Mouse (Mus musculus) heart, embryonic 16.5 days (tissue): Measurements from ENCODE around the gene Amy2a2. TPM values are rescaled to one million over a fixed set of nuclear protein-coding genes. Genes with fewer than 3 reads are reported as not detected.
"Not testable (repeated sequence)": the region's sequence is repeated elsewhere in the genome, so short reads cannot be mapped to it uniquely, and the experiment has no call there.

ENCODE experiments used
- ATAC-seq: fragments of 200-750 bp; cut with Nextera tagmentation; replicated peaks from 2 replicates; pipeline ENCODE4 v1.8.0; 2017; ENCODE audit warnings: moderate number of reproducible peaks; ENCODE audit not compliant: insufficient read depth, low FRiP score; ENCODE audit errors: extremely low read depth
- H3K27ac ChIP-seq: fragments of 300-500 bp; sonication (generic); 2 replicates; pipeline ENCODE4 v1.5.1; 2014; ENCODE audit warnings: mild to moderate bottlenecking, low read length, control low read depth, moderate library complexity
- H3K27me3 ChIP-seq: fragments of 300-500 bp; sonication (generic); 2 replicates; pipeline ENCODE4 v1.6.1; 2014; ENCODE audit warnings: low read length, mixed read lengths; ENCODE audit not compliant: control insufficient read depth, insufficient read depth
- H3K36me3 ChIP-seq: fragments of 300-500 bp; sonication (generic); 2 replicates; pipeline ENCODE4 v1.6.1; 2014; ENCODE audit not compliant: control insufficient read depth, insufficient read depth
- H3K4me1 ChIP-seq: fragments of 300-500 bp; sonication (generic); 2 replicates; pipeline ENCODE4 v1.6.1; 2014; ENCODE audit warnings: low read length, mixed read lengths; ENCODE audit not compliant: control insufficient read depth, insufficient read depth
- H3K4me2 ChIP-seq: fragments of 300-500 bp; sonication (generic); 2 replicates; pipeline ENCODE4 v1.6.1; 2014; ENCODE audit warnings: low read depth, mild to moderate bottlenecking, control low read depth, low read length
- H3K4me3 ChIP-seq: fragments of 300-500 bp; sonication (generic); 2 replicates; pipeline ENCODE4 v1.5.1; 2014; ENCODE audit warnings: mild to moderate bottlenecking, control low read depth, low read length
- H3K9ac ChIP-seq: fragments of 300-500 bp; sonication (generic); 2 replicates; pipeline ENCODE4 v1.6.1; 2014; ENCODE audit warnings: low read length, control low read depth
- H3K9me3 ChIP-seq: fragments of 300-500 bp; sonication (generic); replicated peaks from 2 replicates; pipeline ENCODE4 v1.6.1; 2016; ENCODE audit warnings: low read length; ENCODE audit not compliant: control insufficient read depth
- WGBS: fragments of 180-500 bp; shearing (Covaris S2); extraction: QIAGEN DNeasy Blood & Tissue Kit; methylation state at CpG from one replicate; pipeline ENCODE4 v1.1.7; 2014; 5-methylcytosine and 5-hydroxymethylcytosine counted together
- polyA plus RNA-seq: library from polyadenylated mRNA; unstranded; fragments of >200 nt; fragmentation: Nextera tagmentation; extraction: Ambion mirVana; gene quantifications from 2 replicates; pipeline ENCODE4 v1.2.1, GENCODE M21; 2015

Amy2a2 gene
- polyA plus RNA-seq, result 0.51 TPM in 1 of 2 replicates, not detected in the other

DNA sequence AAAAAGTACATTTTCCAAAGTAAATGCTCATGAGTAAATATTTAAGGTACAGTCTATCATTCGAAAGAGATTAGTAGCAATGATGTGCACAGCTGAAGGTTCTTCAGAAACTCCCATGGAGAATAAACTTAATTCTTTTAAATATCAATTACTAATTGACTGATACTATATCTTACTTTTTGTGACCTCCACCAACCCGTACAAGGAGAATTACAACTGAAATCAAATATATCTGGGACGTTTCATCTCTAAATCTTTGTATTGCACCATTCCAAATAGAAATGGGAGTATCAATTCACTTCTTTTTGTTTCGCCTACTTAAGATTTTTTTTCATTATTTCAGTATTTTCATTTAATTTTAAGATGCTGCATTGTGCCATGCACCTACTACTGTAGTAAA lies at the start of gene Amy2a2:
Gene Amy2a2 (minus strand): TSS at position 101 of the 400 bp plus-strand sequence.
- H3K4me3 ChIP-seq, ATAC-seq, H3K27me3 ChIP-seq, H3K4me2 ChIP-seq, H3K27ac ChIP-seq, H3K4me1 ChIP-seq, H3K9me3 ChIP-seq, H3K9ac ChIP-seq, H3K36me3 ChIP-seq: not testable (repeated sequence)
- WGBS, result no CpG with 5 or more reads among the region's 4 CpGs

DNA sequence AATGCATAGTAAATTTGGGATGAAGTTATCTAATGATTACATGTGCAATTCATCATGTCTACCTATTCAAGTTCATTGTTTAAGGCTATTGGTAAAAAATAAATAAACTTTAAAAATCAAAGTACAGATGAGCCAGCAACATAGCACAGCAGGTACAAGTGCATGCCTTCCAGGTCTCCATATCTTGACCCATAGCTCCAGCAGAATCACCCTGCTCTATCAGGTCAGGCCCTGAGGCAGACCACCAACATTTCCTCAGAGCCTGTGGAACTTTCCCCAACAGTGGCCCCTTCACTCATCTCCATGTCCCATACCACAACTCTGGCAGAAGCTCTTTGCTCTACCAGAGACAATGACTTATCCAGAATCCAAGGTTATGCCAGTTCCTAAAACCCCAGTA lies 11.0 kb downstream of the Amy2a2 start:
- not testable (repeated sequence) for H3K36me3 ChIP-seq, H3K4me1 ChIP-seq, H3K9ac ChIP-seq, ATAC-seq, H3K4me3 ChIP-seq, H3K27me3 ChIP-seq, H3K27ac ChIP-seq, H3K9me3 ChIP-seq, H3K4me2 ChIP-seq

GRCm38 (mm10) chr3:113323952-113324351 lies 32.5 kb downstream of the Amy2a2 start, which contains the start of gene Amy2a3:
TSS of gene Amy2a3 (minus strand) at chr3:113324052.
- WGBS, result no CpG with 5 or more reads among the region's 4 CpGs

DNA sequence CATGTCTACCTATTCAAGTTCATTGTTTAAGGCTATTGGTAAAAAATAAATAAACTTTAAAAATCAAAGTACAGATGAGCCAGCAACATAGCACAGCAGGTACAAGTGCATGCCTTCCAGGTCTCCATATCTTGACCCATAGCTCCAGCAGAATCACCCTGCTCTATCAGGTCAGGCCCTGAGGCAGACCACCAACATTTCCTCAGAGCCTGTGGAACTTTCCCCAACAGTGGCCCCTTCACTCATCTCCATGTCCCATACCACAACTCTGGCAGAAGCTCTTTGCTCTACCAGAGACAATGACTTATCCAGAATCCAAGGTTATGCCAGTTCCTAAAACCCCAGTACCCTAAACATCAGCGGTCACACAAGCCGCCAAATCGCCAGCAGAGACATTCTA lies 43.5 kb downstream of the Amy2a2 start:
- not testable (repeated sequence) for H3K4me2 ChIP-seq, H3K36me3 ChIP-seq, H3K4me1 ChIP-seq, H3K9me3 ChIP-seq, H3K4me3 ChIP-seq, H3K27ac ChIP-seq, H3K27me3 ChIP-seq, H3K9ac ChIP-seq, ATAC-seq
- whole genome bisulfite sequencing, result no CpG with 5 or more reads among the region's 3 CpGs

More at GRCm38 (mm10) chr3:113323952-113324351, 32.5 kb downstream of the Amy2a2 start, which contains the start of gene Amy2a3:
- not testable (repeated sequence) for ATAC-seq, H3K4me1 ChIP-seq, H3K4me2 ChIP-seq, H3K4me3 ChIP-seq, H3K36me3 ChIP-seq, H3K27ac ChIP-seq, H3K27me3 ChIP-seq, H3K9ac ChIP-seq, H3K9me3 ChIP-seq

Other genes with a start within 250 kb of the Amy2a2 start
- 0.06 TPM in 1 of 2 replicates, not detected in the other for gene Amy2a5, start 97.8 kb downstream of the Amy2a2 start, polyA plus RNA-seq
- 0.51 TPM in 1 of 2 replicates, not detected in the other for gene Amy2a4, start 65.2 kb downstream of the Amy2a2 start, polyA plus RNA-seq
- gene Amy2a3, start 32.6 kb downstream of the Amy2a2 start, polyA plus RNA-seq, result 0.51 TPM in 1 of 2 replicates, not detected in the other
- gene Amy2a1, start 175.8 kb upstream of the Amy2a2 start, polyA plus RNA-seq, result 0.37 and 4.1 TPM in 2 replicates